Mouse (Mus musculus): ENCODE results near the gene Rhebl1. TPM values are rescaled to one million over a fixed set of nuclear protein-coding genes. Genes with fewer than 3 reads are reported as not detected.

Gene Rhebl1
- polyA plus RNA-seq, 1 experiment from 2014 or later: 32.1 TPM

- H3K27me3 ChIP-seq: peaks cover 4% of the 10 kb centered on the region; the same call in 1 of the 2 replicates
- no peaks in the 10 kb centered on the region for H3K9me3 ChIP-seq
- no peaks in the 10 kb centered on the region for H3K36me3 ChIP-seq
- no peak overlapping the region for H3K4me2 ChIP-seq
- no peak overlapping the region for H3K27ac ChIP-seq (replicated peaks)
- 70% methylated on average over 8 of the region's 8 CpGs for WGBS
- no peak overlapping the region for H3K4me3 ChIP-seq
- no peak overlapping the region for H3K9ac ChIP-seq
- peaks cover 3% of the 10 kb centered on the region; the same call in 1 of the 2 replicates for H3K4me1 ChIP-seq (replicated peaks)
- ATAC-seq (ENCODE audit: low FRiP score, low read depth): no peak
Observed at GRCm38 (mm10) chr15:98886667-98887387, 7.5 kb downstream of the Rhebl1 start.

- no peaks in the 10 kb centered on the region for H3K36me3 ChIP-seq
- ATAC-seq (ENCODE audit: low FRiP score, low read depth): no peak
- 50% methylated on average over 1 of the region's 1 CpGs for WGBS
- H3K27ac ChIP-seq (replicated peaks): no peak overlapping the region
- no peak overlapping the region for H3K9ac ChIP-seq
- no peak overlapping the region for H3K4me3 ChIP-seq
- no peaks in the 10 kb centered on the region for H3K27me3 ChIP-seq
- H3K9me3 ChIP-seq: no peaks in the 10 kb centered on the region
- no peak overlapping the region for H3K4me2 ChIP-seq
- peaks cover 21% of the 10 kb centered on the region for H3K4me1 ChIP-seq (replicated peaks)
Observed at GRCm38 (mm10) chr15:98884106-98884505, 10.2 kb downstream of the Rhebl1 start.

- no peak for ATAC-seq (ENCODE audit: low FRiP score, low read depth)
- H3K9me3 ChIP-seq: no peaks in the 10 kb centered on the region
- H3K27ac ChIP-seq (replicated peaks): no peak overlapping the region
- H3K9ac ChIP-seq: no peak overlapping the region
- H3K4me1 ChIP-seq (replicated peaks): peaks cover 24% of the 10 kb centered on the region
- no peak overlapping the region for H3K4me3 ChIP-seq
- no peak overlapping the region for H3K4me2 ChIP-seq
- no peaks in the 10 kb centered on the region for H3K36me3 ChIP-seq
- no peaks in the 10 kb centered on the region for H3K27me3 ChIP-seq
Observed at GRCm38 (mm10) chr15:98883661-98884060, 10.7 kb downstream of the Rhebl1 start.

GRCm38 (mm10) chr15:98881656-98882008 lies 12.7 kb downstream of the Rhebl1 start:
- 4% methylated on average over 5 of the region's 5 CpGs for WGBS
- Histone ChIP-seq H3K27me3 (no peaks in the 10 kb centered on the region), H3K9ac (no peak overlapping the region), H3K36me3 (peaks cover 4% of the 10 kb centered on the region; the same call in 1 of the 2 replicates), H3K4me1 (replicated peaks) (peaks cover 24% of the 10 kb centered on the region), H3K9me3 (no peaks in the 10 kb centered on the region), H3K27ac (replicated peaks) (peak overlapping the region; percentile 83; the same call in 1 of the 2 replicates), H3K4me3 (peak overlapping the region; percentile 66), H3K4me2 (peak overlapping the region; percentile 77)
- ATAC-seq (ENCODE audit: low FRiP score, low read depth): peak; percentile 46

- Histone ChIP-seq H3K9ac (peak overlapping the region; percentile 62), H3K4me1 (replicated peaks) (peaks cover 24% of the 10 kb centered on the region)
- peak; percentile 97 for ATAC-seq (ENCODE audit: low FRiP score, low read depth)
Observed at GRCm38 (mm10) chr15:98880978-98881655, 13.2 kb downstream of the Rhebl1 start.

GRCm38 (mm10) chr15:98877331-98877730 lies 17.0 kb downstream of the Rhebl1 start:
- Histone ChIP-seq H3K4me2 (no peak overlapping the region), H3K4me3 (no peak overlapping the region)
- WGBS: 14% methylated on average over 3 of the region's 3 CpGs

More at GRCm38 (mm10) chr15:98880978-98881655, 13.2 kb downstream of the Rhebl1 start:
- WGBS: under 1% methylated on average over 45 of the region's 48 CpGs
- H3K36me3 ChIP-seq: peaks cover 4% of the 10 kb centered on the region; the same call in 1 of the 2 replicates
- H3K9me3 ChIP-seq: no peaks in the 10 kb centered on the region
- peak overlapping the region; percentile 66 for H3K4me3 ChIP-seq
- no peaks in the 10 kb centered on the region for H3K27me3 ChIP-seq
- H3K4me2 ChIP-seq: peak overlapping the region; percentile 77
- H3K27ac ChIP-seq (replicated peaks): peak overlapping the region; percentile 83

GRCm38 (mm10) chr15:98871916-98872888 lies 22.1 kb downstream of the Rhebl1 start:
- Histone ChIP-seq H3K4me2 (peak overlapping the region; percentile 95), H3K4me3 (peak overlapping the region; percentile 92), H3K4me1 (replicated peaks) (peaks cover 41% of the 10 kb centered on the region), H3K36me3 (no peaks in the 10 kb centered on the region), H3K9ac (peak overlapping the region; percentile 75), H3K27ac (replicated peaks) (peak overlapping the region; percentile 100), H3K27me3 (no peaks in the 10 kb centered on the region), H3K9me3 (no peaks in the 10 kb centered on the region)
- peak; percentile 85 for ATAC-seq (ENCODE audit: low FRiP score, low read depth)
- 2% methylated on average over 41 of the region's 51 CpGs for WGBS

More at GRCm38 (mm10) chr15:98877331-98877730, 17.0 kb downstream of the Rhebl1 start:
- H3K27ac ChIP-seq (replicated peaks): no peak overlapping the region
- peaks cover 31% of the 10 kb centered on the region for H3K4me1 ChIP-seq (replicated peaks)
- no peaks in the 10 kb centered on the region for H3K9me3 ChIP-seq
- no peak overlapping the region for H3K9ac ChIP-seq
- ATAC-seq (ENCODE audit: low FRiP score, low read depth): no peak
- peaks cover 4% of the 10 kb centered on the region; the same call in 1 of the 2 replicates for H3K36me3 ChIP-seq
- H3K27me3 ChIP-seq: no peaks in the 10 kb centered on the region

GRCm38 (mm10) chr15:98871070-98871915 lies 23.0 kb downstream of the Rhebl1 start, which contains the start of gene Kmt2d:
Gene Kmt2d (minus strand): TSS chr15:98871204.
- ATAC-seq (ENCODE audit: low FRiP score, low read depth): peak; percentile 56
- H3K27ac ChIP-seq (replicated peaks): peak within 1 kb of the TSS; percentile 100
- H3K9ac ChIP-seq: peak within 1 kb of the TSS; percentile 75
- H3K4me2 ChIP-seq: peak within 1 kb of the TSS; percentile 95
- no peaks in the 10 kb centered on the region for H3K27me3 ChIP-seq
- WGBS: under 1% methylated on average over 65 of the region's 94 CpGs
- H3K36me3 ChIP-seq: peaks cover 2% of the 10 kb centered on the region; the same call in 1 of the 2 replicates
- peaks cover 50% of the 10 kb centered on the region for H3K4me1 ChIP-seq (replicated peaks)
- H3K4me3 ChIP-seq: peak within 1 kb of the TSS; percentile 92
- no peaks in the 10 kb centered on the region for H3K9me3 ChIP-seq

- ATAC-seq (ENCODE audit: low FRiP score, low read depth): no peak
- H3K4me1 ChIP-seq (replicated peaks): peaks cover 51% of the 10 kb centered on the region
- H3K4me3 ChIP-seq: peak overlapping the region; percentile 92
- WGBS: 2% methylated on average over 15 of the region's 16 CpGs
- no peaks in the 10 kb centered on the region for H3K9me3 ChIP-seq
- H3K4me2 ChIP-seq: peak overlapping the region; percentile 95
- no peaks in the 10 kb centered on the region for H3K27me3 ChIP-seq
- H3K36me3 ChIP-seq: peaks cover 11% of the 10 kb centered on the region
- H3K9ac ChIP-seq: peak overlapping the region; percentile 75
- peak overlapping the region; percentile 100 for H3K27ac ChIP-seq (replicated peaks)
Observed at GRCm38 (mm10) chr15:98870179-98871069, 23.9 kb downstream of the Rhebl1 start.
